Mouse (Mus musculus) 3134 (cell line): ENCODE measurements around the gene Grid1.

ENCODE experiments used
- DNase-seq: peaks from one replicate; pipeline ENCODE4 v3.0.0-alpha.2; 2011; ENCODE audit warnings: low spot score; ENCODE audit not compliant: insufficient read length; ENCODE audit errors: extremely low read depth

The Grid1 gene

DNA sequence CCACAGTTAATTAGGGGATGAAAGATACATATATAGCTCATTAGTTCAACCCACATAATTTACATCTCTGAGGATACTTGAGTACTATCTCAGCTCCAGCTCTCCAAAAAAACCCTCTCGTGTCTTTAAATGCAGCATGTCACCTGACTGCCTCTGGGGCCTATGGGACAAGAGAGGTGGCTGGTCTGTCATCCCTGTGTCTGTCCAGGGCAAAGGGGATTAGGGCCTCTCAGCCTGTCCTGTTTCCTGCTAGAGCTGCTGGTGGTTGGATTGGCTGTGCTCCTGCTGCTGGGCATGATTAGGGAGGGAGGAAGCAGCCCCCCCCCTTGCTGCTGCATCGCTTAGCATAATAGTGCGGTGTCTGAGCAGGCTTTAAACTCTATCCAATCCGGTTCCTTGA lies 88.9 kb downstream of the Grid1 start:
- no peak for DNase-seq

DNA sequence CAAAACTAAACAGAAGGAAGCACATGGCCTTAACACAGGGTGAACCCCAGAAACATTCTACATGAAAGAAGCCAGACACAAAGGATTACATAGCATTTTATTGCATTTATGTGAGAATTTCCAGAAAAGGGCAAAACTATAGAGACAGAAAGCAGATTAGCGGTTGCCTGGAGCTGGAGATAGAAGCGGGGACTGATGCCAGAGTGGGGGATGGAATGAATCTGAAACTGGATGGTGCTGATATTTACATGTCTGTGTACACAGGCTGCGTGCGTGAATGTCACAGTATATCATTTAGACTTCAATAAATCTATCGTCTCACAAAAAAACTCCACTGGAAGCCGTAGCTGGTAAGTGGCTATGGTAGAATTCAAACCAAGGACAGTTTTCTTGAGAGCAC lies 96.4 kb downstream of the Grid1 start:
- DNase-seq, result no peak

DNA sequence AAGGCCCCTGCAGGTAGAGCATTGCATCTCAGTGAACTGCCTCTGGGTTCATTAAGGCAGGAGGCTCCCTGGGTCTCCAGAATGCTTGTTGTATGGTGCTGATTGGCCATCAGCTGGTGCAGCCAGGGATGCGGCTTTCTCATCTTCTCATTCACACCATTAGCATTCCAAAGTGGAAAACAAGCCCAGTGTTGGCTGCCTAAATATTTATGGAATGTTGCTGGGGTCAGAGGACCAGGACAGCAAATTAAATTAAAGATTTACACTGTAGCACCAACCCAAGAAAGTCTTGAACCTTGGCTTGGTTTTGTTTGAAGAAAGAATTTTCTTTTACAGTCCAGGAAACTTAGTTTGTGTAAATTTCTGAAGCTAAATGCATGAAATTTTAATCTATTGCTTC lies 97.2 kb downstream of the Grid1 start:
- no peak for DNase-seq

DNA sequence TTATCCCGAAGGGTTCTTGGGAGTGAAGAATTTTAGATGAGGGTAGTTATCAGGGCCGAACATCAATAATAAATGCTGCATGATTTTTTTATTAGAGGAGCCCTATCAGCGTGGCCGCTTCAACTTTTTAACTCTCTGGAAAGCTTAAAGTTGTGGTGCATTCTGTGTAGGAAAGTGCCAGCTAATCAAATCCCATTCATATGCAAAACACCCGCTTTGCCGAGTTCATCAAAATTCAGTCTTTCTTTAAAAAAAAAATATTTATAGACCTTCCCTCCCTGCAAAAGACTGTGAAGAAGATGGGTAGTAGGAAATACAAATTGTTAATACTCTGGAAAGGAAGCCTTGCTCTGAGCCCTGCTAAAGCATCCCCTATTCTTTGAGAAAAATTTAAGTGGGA lies 99.3 kb downstream of the Grid1 start:
- no peak for DNase-seq

DNA sequence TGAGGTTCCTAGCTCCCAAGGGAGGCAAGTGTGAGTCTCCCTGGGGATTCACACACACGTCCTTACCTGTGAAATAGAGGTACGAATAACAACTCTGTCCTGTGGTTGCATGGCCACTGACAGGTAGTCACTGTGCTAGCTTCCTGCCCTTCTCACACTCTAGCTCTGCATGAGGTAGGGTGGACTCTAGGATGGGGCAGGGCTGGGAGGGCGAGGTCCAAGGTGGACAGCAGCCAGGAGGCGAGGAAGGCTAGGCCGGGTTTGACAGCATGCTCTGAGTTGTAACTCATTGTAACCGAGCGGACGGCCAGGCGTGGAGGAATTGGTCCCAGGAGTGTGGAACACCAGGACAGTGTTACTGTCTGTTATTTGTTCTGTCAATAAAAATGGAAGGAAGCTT lies 101.4 kb downstream of the Grid1 start:
- DNase-seq, result no peak

DNA sequence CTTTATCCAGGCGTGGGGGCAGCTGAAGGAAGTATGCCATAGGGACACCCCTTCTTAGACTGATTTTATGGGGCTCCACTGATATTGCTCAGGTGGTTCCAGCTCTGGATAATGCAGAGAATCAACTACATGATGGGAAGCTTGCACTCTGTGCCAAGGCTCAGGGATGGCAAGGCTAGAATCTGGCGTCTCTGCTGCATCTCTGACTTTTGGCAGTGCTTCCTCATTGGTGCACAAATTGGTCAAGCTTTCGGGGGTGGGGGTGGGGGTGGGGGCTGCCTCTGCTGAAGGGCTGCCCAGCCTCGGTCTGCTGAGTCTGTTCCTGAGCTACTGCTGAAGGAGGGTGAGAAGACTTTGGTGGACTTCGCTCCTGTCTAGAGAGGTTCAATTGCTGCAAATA lies 105.1 kb downstream of the Grid1 start:
- DNase-seq, result no peak

DNA sequence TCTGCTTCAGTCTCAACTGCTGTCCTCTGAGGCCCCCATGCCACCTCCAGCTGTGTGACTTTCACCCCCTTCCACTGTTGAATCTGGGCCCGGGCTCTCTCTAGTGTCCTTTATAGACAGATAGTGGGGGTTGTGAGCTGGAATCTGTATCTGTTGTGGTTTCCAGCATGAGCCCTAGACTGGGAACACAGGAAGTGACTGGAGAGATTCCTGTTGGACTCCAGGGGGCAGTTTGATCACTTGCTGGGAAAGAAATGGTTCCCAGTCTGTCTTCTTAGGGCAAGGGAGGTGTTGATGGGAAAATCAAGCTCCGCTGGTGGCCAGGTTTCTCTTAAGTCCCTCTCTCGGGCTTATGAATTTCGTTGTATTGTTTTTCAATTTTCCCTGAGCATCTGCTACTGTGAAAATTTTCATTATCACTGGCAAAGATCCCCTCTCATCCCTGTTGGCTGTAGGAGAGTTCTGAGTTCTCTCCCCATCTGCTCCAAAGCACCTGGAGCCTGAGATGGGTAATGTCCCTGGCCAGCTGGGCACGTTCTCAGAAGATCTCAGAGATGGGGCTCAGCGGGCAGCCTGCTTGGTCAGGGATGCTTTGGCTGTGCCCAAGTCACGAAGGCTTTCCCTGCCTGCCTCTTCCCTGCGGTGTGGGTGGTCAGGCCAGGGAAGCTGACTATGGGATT lies 110.3 kb downstream of the Grid1 start:
- DNase-seq, result no peak

DNA sequence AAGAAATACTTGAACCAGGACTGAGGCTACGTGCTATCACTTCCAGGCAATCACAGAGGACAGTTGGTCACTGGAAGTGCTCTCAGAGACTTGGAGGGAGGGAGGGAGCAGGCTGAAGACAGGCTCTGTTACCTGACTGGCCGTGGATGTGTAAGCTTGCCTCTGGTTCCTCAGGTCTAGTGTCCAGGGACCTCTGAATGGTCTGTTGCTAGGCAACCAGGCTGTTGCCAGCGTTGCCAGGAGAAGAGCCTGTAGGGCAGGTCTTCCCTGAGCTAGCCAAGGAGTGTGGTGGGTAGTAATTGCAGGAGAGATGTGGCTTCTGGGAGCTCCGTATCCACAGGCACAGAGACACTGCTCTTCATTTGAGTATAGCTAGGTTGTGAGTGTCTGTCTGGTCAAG lies 113.3 kb downstream of the Grid1 start:
- no peak for DNase-seq

DNA sequence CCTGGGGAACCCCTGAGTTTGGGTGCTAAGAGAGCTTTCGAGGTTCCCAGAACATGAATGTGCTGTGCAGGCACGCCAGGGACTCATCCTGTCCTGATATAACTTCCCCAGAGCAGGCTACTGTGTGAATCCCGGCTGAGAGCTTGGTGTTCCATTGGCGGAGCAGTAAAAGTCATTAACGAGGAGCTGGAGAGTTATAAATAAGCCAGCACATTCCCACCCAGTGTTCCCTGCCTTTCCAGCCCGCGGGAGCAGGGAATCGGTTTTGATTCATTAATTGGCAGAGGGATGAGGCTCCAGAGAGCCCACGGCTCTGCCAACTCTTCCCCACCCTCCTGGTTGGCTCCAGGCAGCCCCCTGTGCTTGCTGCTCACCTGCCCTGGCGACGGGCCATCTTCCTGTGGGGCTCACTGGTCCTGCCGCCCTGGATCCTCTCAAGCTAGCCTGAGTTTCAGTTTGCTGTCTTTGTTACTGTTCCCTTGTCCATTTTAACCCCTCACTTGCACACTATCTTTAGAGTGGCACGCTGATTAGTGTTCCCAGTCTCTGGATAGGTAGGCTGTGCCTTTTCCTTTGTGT lies 116.4 kb downstream of the Grid1 start:
- no peak for DNase-seq

DNA sequence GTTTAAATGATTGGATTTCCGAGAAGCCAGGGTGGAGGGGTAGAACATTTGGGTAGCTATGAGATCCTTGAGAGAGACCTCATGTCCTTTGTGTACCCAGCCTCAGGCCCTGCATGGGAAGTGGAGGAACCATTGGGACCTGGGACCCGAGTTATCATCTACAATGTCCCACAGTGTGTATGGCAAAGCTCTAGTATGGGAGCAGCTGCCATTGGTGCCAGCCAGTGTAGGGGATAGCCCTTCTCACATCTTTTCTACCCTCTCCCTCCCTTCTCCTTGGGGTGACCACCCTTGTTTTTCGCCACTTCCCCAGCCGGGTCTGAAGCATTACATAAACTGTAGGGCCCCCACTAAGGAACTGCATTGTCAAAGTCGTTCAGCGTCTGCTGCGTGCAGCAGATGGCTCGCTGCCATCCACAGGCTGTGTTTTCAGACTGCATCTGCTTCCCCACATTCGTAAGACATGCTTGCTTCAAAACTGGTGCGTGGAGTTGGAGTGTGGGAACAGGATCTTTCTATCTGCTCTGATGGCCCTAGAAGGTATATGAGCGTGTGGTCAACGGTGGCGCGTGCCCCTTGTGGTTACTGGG lies 124.6 kb downstream of the Grid1 start:
- no peak for DNase-seq

DNA sequence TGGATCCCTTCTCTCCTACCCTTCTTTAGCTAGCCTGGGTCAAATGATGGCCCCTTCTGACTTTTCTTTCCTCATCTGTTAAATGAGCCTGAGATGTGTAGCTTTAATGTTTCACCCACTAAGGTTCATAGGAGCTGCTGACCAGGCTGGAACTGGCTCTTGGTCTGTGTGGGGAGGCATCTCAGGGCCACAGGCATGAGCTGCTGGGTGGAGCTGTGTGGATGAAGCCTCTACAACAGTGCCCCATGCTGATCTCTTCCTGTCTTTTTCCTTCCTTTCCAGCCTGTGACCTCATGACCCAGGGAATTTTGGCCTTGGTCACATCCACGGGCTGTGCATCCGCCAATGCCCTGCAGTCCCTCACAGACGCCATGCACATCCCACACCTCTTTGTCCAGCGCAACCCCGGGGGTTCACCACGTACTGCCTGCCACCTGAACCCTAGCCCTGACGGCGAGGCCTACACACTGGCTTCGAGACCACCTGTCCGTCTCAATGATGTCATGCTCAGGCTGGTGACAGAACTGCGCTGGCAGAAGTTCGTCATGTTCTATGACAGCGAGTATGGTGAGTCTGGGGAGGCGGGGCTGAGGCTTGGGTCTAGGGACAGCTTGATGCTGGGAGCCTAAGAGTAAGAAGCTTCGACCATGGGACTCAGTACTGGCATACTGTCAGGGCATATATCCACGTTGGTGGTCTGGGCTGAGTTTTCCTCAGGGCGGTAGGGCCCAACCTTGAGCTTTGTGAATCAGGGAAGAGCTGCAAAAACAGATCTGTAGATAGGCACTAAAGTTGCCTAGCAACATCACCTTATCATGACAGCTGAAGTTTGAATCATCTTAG lies 125.8 kb downstream of the Grid1 start:
- no peak for DNase-seq

DNA sequence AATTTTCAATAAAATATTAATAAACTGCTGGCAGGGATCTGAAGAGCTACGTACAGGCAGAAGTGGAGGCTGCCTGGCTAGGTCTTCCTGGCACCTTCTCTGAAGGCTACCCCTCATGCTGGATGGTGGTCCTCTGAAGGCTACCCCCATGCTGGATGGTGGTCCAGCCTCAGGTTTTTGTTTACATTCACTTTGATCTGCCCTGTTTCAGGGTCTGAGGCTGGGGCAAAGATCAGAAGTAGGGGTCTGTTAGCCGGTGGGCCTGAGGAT lies 126.3 kb downstream of the Grid1 start:
- DNase-seq, result no peak

DNA sequence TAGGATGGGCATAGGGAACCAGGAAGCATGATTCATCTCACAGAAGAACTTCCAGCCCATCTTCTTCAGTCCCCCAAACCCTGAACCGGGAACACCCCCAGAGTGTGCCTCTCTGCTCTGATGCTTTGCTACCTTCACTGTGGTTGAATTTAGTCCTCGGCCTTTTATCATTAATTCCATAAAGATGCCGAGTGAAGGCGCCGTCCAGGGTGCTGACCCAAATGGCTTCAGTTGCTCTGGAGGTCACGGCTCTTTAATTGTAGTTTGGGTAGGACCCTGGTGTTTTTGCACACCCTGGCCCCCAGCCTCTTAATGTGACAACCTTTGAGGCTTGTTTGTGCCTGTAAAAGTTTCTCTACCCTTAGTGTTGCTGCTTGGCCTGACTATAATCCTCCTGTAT lies 128.3 kb downstream of the Grid1 start:
- no peak for DNase-seq

DNA sequence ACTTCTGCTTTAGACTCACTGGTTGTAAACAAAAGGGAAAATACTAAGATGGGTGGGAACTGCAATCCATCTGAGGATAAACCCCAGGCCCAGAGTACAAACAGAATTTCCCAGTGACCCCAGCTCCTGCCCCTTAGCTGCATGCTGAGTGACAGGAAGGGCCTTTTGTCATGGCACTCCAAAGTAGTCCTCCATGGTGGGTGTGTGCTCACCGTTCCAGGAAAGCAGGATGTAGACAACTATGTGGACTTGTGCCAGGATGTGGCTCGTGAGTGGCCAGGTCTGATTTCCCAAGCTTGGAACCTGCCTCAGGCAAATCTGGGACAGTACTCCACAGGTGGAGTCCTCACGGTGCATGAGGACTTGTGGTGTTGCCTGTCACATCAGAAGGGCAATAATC lies 132.4 kb downstream of the Grid1 start:
- DNase-seq, result no peak

DNA sequence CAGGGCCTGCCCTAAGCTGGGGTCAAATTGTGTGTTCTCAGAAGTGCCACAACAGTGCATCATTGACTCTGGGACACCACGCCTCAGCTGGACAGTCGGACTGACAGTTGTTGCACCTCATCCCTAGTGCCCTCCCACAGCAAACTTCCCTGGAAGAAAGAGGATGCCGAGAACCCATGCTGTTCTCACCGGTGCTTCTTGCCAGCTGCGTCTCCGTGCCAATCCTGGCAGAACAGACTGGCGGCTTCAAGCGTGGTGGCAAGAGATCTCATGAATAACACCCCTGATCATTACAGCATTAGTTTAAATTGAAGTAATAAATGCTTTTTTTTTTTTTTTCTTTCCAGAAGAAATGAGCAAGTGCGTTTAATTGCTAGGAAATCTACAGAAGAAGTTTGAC lies 133.7 kb downstream of the Grid1 start:
- DNase-seq, result no peak

DNA sequence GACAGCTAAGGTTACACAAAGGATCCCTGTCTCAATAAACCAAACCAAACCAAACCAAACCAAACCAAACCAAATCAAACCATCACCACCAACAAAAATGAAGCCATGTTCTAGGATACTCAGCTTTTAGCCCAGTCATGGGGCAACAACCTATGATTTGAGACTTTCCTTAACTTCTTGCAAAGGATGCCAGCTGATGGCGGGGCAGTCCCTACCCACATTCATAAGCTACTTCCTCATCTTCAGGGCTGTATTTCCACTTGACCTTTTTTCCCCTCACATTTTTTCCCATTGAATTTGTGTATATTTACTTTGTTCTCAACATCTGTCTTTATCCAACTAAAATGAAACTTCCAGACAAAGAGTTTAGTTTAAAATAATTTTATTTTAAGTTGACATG lies 135.8 kb downstream of the Grid1 start:
- DNase-seq, result no peak

DNA sequence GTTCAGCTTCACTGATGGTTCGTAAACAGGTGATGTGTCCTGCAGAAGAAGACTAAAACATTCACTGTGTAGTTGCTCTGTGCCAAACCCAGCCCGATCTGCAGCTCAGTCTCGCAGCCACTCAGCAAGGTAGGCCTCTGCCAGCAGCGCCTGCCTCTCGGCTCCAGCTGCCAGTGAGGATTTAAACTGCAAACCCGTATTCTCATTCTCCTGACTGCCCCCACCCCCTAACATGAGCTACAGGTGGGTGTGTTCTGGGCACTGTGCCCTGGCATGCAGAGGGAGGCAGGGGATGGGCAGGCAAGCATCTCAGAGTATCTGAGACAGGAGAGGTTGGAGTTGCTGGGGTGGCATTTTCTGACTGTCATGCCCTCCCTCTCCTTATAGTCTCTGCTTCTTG lies 140.3 kb downstream of the Grid1 start:
- no peak for DNase-seq

DNA sequence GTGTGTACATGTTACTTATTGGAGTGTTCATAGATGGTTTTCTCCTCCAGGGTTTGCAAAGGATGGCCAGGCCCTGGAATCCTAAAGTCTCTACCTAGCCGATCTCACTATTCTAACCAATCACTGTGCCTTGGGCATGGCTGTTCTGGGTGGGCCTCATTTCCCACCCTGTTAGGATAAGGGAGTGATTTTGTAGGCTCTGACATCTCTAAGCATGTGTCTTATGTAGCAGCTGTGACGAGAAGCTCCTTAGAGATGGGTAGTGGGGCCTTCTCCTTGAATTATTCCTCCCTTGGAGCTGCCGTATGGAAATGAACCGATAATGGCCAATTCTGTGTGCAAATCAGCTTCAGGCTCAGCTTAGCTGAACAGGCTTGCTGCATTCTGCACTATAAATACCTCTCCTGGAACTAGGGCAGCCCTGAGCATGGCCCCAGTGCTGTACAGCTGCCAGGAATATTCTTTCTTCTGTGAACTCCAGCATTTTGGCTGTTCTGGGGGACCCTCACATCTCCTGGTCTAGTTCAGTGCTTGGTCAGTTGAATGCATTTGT lies 143.8 kb downstream of the Grid1 start:
- DNase-seq, result no peak

DNA sequence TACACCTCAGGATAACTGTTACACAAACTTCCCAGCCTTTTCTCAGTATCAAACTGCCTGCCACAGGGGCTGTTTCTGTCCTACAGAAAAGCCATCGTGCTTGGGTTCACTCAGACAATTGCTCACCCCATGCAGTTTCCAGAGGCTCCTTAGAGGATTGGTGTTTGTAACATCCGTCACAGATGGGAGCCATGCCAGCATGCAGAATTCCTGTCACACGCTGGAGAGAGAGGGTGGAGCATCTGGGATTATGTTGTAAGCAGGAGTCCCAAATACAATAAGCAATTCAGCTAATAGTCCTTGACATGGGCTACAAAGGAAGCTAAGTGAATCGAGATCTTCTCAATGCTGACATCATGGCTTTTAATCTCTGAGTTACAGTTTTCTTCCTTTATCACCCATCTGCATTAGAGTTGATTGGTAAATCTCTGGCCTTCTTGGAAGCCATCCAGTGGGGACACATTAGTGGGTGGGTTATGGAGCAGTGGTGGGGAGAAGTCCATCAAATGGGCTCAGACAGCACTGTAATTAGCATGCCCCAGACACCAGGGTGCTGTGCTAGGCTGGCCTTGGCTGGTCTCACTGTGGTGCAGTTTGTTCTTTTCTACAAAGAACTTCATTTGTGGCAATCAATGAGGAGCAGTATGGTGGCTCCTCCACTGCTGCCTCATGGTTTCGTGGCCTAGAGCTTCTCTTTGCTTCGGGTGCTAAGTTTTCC lies 149.4 kb downstream of the Grid1 start:
- DNase-seq, result no peak

DNA sequence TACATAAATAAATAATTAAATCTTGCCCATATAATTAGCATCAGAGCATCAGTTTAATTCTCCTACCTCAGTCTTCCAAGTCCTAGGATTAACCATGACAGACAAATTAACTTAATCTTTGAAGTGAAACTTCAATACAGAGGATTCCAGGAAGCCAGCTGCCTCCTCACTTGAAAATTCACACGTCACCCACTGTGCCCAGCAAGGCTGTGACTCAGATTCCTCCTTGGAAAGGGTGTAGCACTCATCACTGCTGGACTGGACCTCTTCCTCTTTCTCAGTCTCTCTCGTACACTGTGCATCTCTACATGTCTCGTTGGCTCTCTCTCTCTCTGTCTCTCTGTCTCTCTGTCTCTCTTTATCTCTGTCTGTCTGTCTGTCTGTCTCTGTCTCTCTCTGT lies 153.0 kb downstream of the Grid1 start:
- no peak for DNase-seq

DNA sequence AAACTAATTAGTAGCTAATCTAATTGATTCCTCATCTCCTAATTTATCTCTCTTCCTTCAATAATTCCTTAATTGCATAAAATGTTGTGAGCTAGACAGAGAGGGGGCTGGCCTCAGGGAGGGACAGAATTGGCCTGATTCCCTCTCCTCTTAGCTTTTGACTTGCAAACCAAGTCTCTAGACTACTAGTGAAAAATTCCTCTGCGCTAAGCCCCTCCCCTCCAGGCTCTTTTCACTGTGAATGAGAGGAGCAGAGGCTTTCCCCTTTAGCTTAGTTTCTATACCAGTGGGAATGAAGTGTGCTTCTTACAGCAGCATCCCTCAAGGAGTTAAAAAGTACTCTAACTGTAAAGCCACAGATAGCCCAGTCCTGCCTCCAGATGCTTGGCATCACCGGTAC lies 160.8 kb downstream of the Grid1 start:
- no peak for DNase-seq
